ENCODE assay signal across 8 mouse cellular contexts in the genomic region with DNA sequence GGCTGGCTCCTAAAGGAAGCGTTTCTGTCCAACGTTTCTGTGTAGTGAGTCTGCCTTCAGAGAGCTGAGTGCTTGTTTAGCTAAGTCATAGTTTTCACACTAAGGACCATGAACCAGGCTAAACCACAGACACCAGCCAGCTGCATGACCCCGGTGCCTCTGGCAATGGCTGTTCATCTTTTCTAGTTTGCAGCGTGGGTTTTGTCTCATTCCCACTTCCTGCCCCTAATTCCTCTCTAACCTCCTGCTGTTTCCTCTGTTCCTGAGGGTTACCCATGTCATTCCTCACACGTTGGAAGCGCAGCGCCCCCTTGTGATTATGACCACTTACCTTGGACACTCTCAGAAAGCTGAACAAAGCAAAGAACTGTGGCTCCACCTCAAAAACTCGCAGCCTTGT.
DNase-seq lines count a peak whose midpoint lies in the region; ATAC-seq lines count a peak whose summit lies in the region.

No protein-coding gene starts in this region.

- peak; percentile 64 for DNase-seq in CD4-positive, CD25-positive, alpha-beta regulatory T cell, adult 2 months (ENCODE audit: low read depth, low spot score)
- peak; percentile 71 for DNase-seq in Muller cell, postnatal 12 days (ENCODE audit: inconsistent ontology term)
- DNase-seq in cerebellum, postnatal 10 days, result peak; percentile 42 to 63
- peak; percentile 56 to 73 for DNase-seq in kidney, postnatal 25 days
- peak; percentile 53 to 71 for DNase-seq in lung, postnatal 4 days
- peak; percentile 39 to 65 for DNase-seq in thymus, adult 18-20 months

- 8% methylated on average over 8 of the region's 8 CpGs for WGBS in heart, embryonic 13.5 days

- H3K4me3 ChIP-seq in heart, embryonic 13.5 days, result peak overlapping the region; percentile 31

- ATAC-seq in CD4-positive, CD25-positive, alpha-beta regulatory T cell, adult 4 months, result no peak
- no peak; the same call in 1 of the 2 replicates for ATAC-seq in heart, embryonic 13.5 days (ENCODE audit: extremely low read depth, insufficient number of reproducible peaks, low FRiP score, low TSS enrichment)

- peaks cover 38% of the 10 kb centered on the region for H3K4me1 ChIP-seq in heart, embryonic 13.5 days

- H3K36me3 ChIP-seq in heart, embryonic 13.5 days, result no peaks in the 10 kb centered on the region

- H3K4me2 ChIP-seq in heart, embryonic 13.5 days, result peak overlapping the region; percentile 60

- H3K9ac ChIP-seq in heart, embryonic 13.5 days, result peak overlapping the region; percentile 69

- H3K27ac ChIP-seq in heart, embryonic 13.5 days (replicated peaks), result peak overlapping the region; percentile 81

- no peaks in the 10 kb centered on the region for H3K9me3 ChIP-seq in heart, embryonic 13.5 days

- H3K27me3 ChIP-seq in heart, embryonic 13.5 days (replicated peaks), result no peaks in the 10 kb centered on the region
